Mouse (Mus musculus) embryonic facial prominence, embryonic 12.5 days (tissue): ENCODE results near the gene Kcnh2. TPM values are rescaled to one million over a fixed set of nuclear protein-coding genes. Genes with fewer than 3 reads are reported as not detected.

Experiments used
- ATAC-seq: fragments of 200-750 bp; cut with Nextera tagmentation; 2 replicates; pipeline ENCODE4 v1.8.0; 2017; ENCODE audit not compliant: insufficient number of reproducible peaks, insufficient read depth, low FRiP score, low TSS enrichment
- H3K27ac ChIP-seq: fragments of 300-500 bp; sonication (generic); 2 replicates; pipeline ENCODE4 v1.5.1; 2016; ENCODE audit warnings: mild to moderate bottlenecking
- H3K27me3 ChIP-seq: fragments of 300-500 bp; sonication (generic); 2 replicates; pipeline ENCODE4 v1.6.1; 2016; ENCODE audit warnings: mild to moderate bottlenecking, moderate library complexity
- H3K36me3 ChIP-seq: fragments of 300-500 bp; sonication (generic); 2 replicates; pipeline ENCODE4 v1.6.1; 2016; ENCODE audit warnings: mild to moderate bottlenecking
- H3K4me1 ChIP-seq: fragments of 300-500 bp; sonication (generic); 2 replicates; pipeline ENCODE4 v1.6.1; 2016
- H3K4me2 ChIP-seq: fragments of 300-500 bp; sonication (generic); replicated peaks from 2 replicates; pipeline ENCODE4 v1.6.1; 2016; ENCODE audit warnings: mild to moderate bottlenecking, moderate library complexity
- H3K4me3 ChIP-seq: fragments of 300-500 bp; sonication (generic); 2 replicates; pipeline ENCODE4 v1.5.1; 2016; ENCODE audit warnings: mild to moderate bottlenecking
- H3K9ac ChIP-seq: fragments of 300-500 bp; sonication (generic); 2 replicates; pipeline ENCODE4 v1.6.1; 2016; ENCODE audit warnings: mild to moderate bottlenecking, moderate library complexity
- H3K9me3 ChIP-seq: fragments of 300-500 bp; sonication (generic); 2 replicates; pipeline ENCODE4 v1.6.1; 2016; ENCODE audit warnings: mild to moderate bottlenecking, moderate library complexity
- WGBS: fragments of 180-500 bp; shearing (Covaris S2); methylation state at CpG from one replicate; pipeline ENCODE4 v1.1.7; 2016; 5-methylcytosine and 5-hydroxymethylcytosine counted together
- polyA plus RNA-seq: library from polyadenylated mRNA; unstranded; fragments of >200 nt; fragmentation: Nextera tagmentation; extraction: Ambion mirVana; gene quantifications from 2 replicates; pipeline ENCODE4 v1.2.1, GENCODE M21; 2016

Gene Kcnh2
- polyA plus RNA-seq, 1 experiment from 2014 or later: 5.2 TPM

- peaks cover 16% of the 10 kb centered on the region for H3K4me1 ChIP-seq
- H3K27me3 ChIP-seq: peaks cover 24% of the 10 kb centered on the region
- no peaks in the 10 kb centered on the region for H3K36me3 ChIP-seq
- H3K9me3 ChIP-seq: no peaks in the 10 kb centered on the region
- no peak overlapping the region for H3K4me2 ChIP-seq
- no peak overlapping the region for H3K4me3 ChIP-seq
- no peak overlapping the region for H3K9ac ChIP-seq
- no peak for ATAC-seq
- whole genome bisulfite sequencing: 58% methylated on average over 4 of the region's 4 CpGs
- H3K27ac ChIP-seq: no peak overlapping the region
Observed at GRCm38 (mm10) chr5:24356764-24357163, 5.4 kb upstream of the Kcnh2 start.

GRCm38 (mm10) chr5:24353327-24353726, 1.9 kb upstream of the Kcnh2 start:
- Histone ChIP-seq H3K9me3 (no peaks in the 10 kb centered on the region), H3K27me3 (peaks cover 55% of the 10 kb centered on the region), H3K27ac (peak overlapping the region; percentile 81), H3K4me2 (no peak overlapping the region), H3K4me3 (0 out of 2 replicates have a peak overlapping the region, but pooled peaks have one; percentile 63), H3K4me1 (peaks cover 28% of the 10 kb centered on the region), H3K9ac (no peak overlapping the region), H3K36me3 (no peaks in the 10 kb centered on the region)
- no peak for ATAC-seq
- WGBS: 31% methylated on average over 4 of the region's 4 CpGs

GRCm38 (mm10) chr5:24352251-24352859, 951 bp upstream of the Kcnh2 start:
- ATAC-seq: peak; percentile 62
- H3K27ac ChIP-seq: peak overlapping the region; percentile 81
- no peaks in the 10 kb centered on the region for H3K9me3 ChIP-seq
- H3K4me1 ChIP-seq: peaks cover 28% of the 10 kb centered on the region
- peaks cover 65% of the 10 kb centered on the region for H3K27me3 ChIP-seq
- H3K9ac ChIP-seq: peak overlapping the region; percentile 16; the same call in 1 of the 2 replicates
- H3K36me3 ChIP-seq: no peaks in the 10 kb centered on the region
- peak overlapping the region; percentile 99 for H3K4me2 ChIP-seq
- WGBS: 2% methylated on average over 24 of the region's 24 CpGs
- H3K4me3 ChIP-seq: peak overlapping the region; percentile 63

- WGBS: 0% methylated on average over 40 of the region's 41 CpGs
- H3K9me3 ChIP-seq: no peaks in the 10 kb centered on the region
- H3K4me2 ChIP-seq: peak overlapping the region; percentile 99
- H3K9ac ChIP-seq: peak overlapping the region; percentile 66; the same call in 1 of the 2 replicates
- H3K4me3 ChIP-seq: peak overlapping the region; percentile 63
- peaks cover 28% of the 10 kb centered on the region for H3K4me1 ChIP-seq
- peaks cover 70% of the 10 kb centered on the region for H3K27me3 ChIP-seq
- peak; percentile 68 for ATAC-seq
- peak overlapping the region; percentile 81 for H3K27ac ChIP-seq
- H3K36me3 ChIP-seq: no peaks in the 10 kb centered on the region
Observed at GRCm38 (mm10) chr5:24351701-24352171, 332 bp upstream of the Kcnh2 start.

- no peak for ATAC-seq
- no peaks in the 10 kb centered on the region for H3K36me3 ChIP-seq
- peak overlapping the region; percentile 66 for H3K9ac ChIP-seq
- H3K4me3 ChIP-seq: peak overlapping the region; percentile 63
- peak overlapping the region; percentile 99 for H3K4me2 ChIP-seq
- H3K27me3 ChIP-seq: peaks cover 75% of the 10 kb centered on the region
- H3K9me3 ChIP-seq: no peaks in the 10 kb centered on the region
- H3K4me1 ChIP-seq: peaks cover 28% of the 10 kb centered on the region
- 43% methylated on average over 14 of the region's 15 CpGs for WGBS
- H3K27ac ChIP-seq: peak overlapping the region; percentile 60; the same call in 1 of the 2 replicates
Observed at GRCm38 (mm10) chr5:24350531-24351250, 713 bp downstream of the Kcnh2 start.

- Histone ChIP-seq H3K4me3 (peak overlapping the region; percentile 63; the same call in 1 of the 2 replicates), H3K4me2 (peak overlapping the region; percentile 99), H3K9me3 (no peaks in the 10 kb centered on the region), H3K36me3 (no peaks in the 10 kb centered on the region), H3K4me1 (peaks cover 28% of the 10 kb centered on the region), H3K9ac (no peak overlapping the region), H3K27me3 (peaks cover 77% of the 10 kb centered on the region), H3K27ac (no peak overlapping the region)
- WGBS: 53% methylated on average over 3 of the region's 3 CpGs
- no peak for ATAC-seq
Observed at GRCm38 (mm10) chr5:24350073-24350472, 1.3 kb downstream of the Kcnh2 start.

GRCm38 (mm10) chr5:24348546-24348945, 2.9 kb downstream of the Kcnh2 start:
- H3K9me3 ChIP-seq: no peaks in the 10 kb centered on the region
- H3K27ac ChIP-seq: no peak overlapping the region
- under 1% methylated on average over 30 of the region's 30 CpGs for WGBS
- peaks cover 76% of the 10 kb centered on the region for H3K27me3 ChIP-seq
- no peak for ATAC-seq
- peak overlapping the region; percentile 47; the same call in 1 of the 2 replicates for H3K9ac ChIP-seq
- H3K4me1 ChIP-seq: peaks cover 40% of the 10 kb centered on the region
- H3K4me2 ChIP-seq: peak overlapping the region; percentile 97
- H3K4me3 ChIP-seq: peak overlapping the region; percentile 42
- no peaks in the 10 kb centered on the region for H3K36me3 ChIP-seq

GRCm38 (mm10) chr5:24348128-24348527, 3.3 kb downstream of the Kcnh2 start:
- Histone ChIP-seq H3K9me3 (no peaks in the 10 kb centered on the region), H3K9ac (peak overlapping the region; percentile 47), H3K4me1 (peaks cover 40% of the 10 kb centered on the region), H3K36me3 (no peaks in the 10 kb centered on the region), H3K4me2 (peak overlapping the region; percentile 97), H3K27me3 (peaks cover 72% of the 10 kb centered on the region), H3K4me3 (peak overlapping the region; percentile 42), H3K27ac (no peak overlapping the region)
- ATAC-seq: no peak
- WGBS: 1% methylated on average over 41 of the region's 41 CpGs

GRCm38 (mm10) chr5:24347186-24347875, 4.1 kb downstream of the Kcnh2 start:
- Histone ChIP-seq H3K36me3 (no peaks in the 10 kb centered on the region), H3K27me3 (peaks cover 65% of the 10 kb centered on the region), H3K9ac (no peak overlapping the region), H3K4me2 (peak overlapping the region; percentile 97), H3K4me3 (no peak overlapping the region; the same call in 1 of the 2 replicates), H3K4me1 (peaks cover 32% of the 10 kb centered on the region), H3K9me3 (no peaks in the 10 kb centered on the region), H3K27ac (no peak overlapping the region)
- ATAC-seq: no peak
- 46% methylated on average over 7 of the region's 7 CpGs for WGBS

GRCm38 (mm10) chr5:24346313-24346712, 5.1 kb downstream of the Kcnh2 start:
- H3K4me3 ChIP-seq: no peak overlapping the region
- H3K9me3 ChIP-seq: no peaks in the 10 kb centered on the region
- no peak overlapping the region for H3K9ac ChIP-seq
- peaks cover 62% of the 10 kb centered on the region for H3K27me3 ChIP-seq
- H3K4me1 ChIP-seq: peaks cover 26% of the 10 kb centered on the region
- no peak for ATAC-seq
- WGBS: 81% methylated on average over 7 of the region's 7 CpGs
- H3K36me3 ChIP-seq: no peaks in the 10 kb centered on the region
- H3K4me2 ChIP-seq: no peak overlapping the region
- no peak overlapping the region for H3K27ac ChIP-seq

GRCm38 (mm10) chr5:24344477-24345051, 6.8 kb downstream of the Kcnh2 start:
- Histone ChIP-seq H3K9me3 (no peaks in the 10 kb centered on the region), H3K36me3 (no peaks in the 10 kb centered on the region), H3K27me3 (peaks cover 44% of the 10 kb centered on the region), H3K27ac (peak overlapping the region; percentile 24), H3K4me2 (0 out of 2 replicates have a peak overlapping the region, but pooled peaks have one; percentile 1), H3K9ac (no peak overlapping the region), H3K4me1 (peaks cover 20% of the 10 kb centered on the region), H3K4me3 (no peak overlapping the region)
- 19% methylated on average over 12 of the region's 12 CpGs for WGBS
- ATAC-seq: peak; percentile 54
